Mouse (Mus musculus) ZHBTc4 (cell line): Measurements from ENCODE around the gene Ank3.
A peak's percentile ranks its signal among the peaks of the same experiment; 100 is the strongest.

Experiments used
- DNase-seq: peaks from one replicate; pipeline ENCODE4 v3.0.0-alpha.2; 2011; ENCODE audit warnings: low read depth, low spot score

The Ank3 gene

GRCm38 (mm10) chr10:69895606-69896005 lies 497.0 kb downstream of the Ank3 start:
- DNase-seq, result no peak

- no peak for DNase-seq
Measured at GRCm38 (mm10) chr10:69897927-69898326, 499.4 kb downstream of the Ank3 start.

- DNase-seq, result no peak
Measured at GRCm38 (mm10) chr10:69898821-69899220, 500.2 kb downstream of the Ank3 start.

- DNase-seq, result no peak
Measured at GRCm38 (mm10) chr10:69899788-69900187, 501.2 kb downstream of the Ank3 start.

- no peak for DNase-seq
Measured at GRCm38 (mm10) chr10:69902024-69902423, 503.5 kb downstream of the Ank3 start.

GRCm38 (mm10) chr10:69904321-69904720 lies 505.7 kb downstream of the Ank3 start:
- DNase-seq, result no peak

- DNase-seq, result peak; percentile 94
Measured at GRCm38 (mm10) chr10:69907795-69908764, 509.5 kb downstream of the Ank3 start.

GRCm38 (mm10) chr10:69909856-69910255 lies 511.3 kb downstream of the Ank3 start:
- no peak for DNase-seq

- peak; percentile 76 for DNase-seq
Measured at GRCm38 (mm10) chr10:69910304-69910703, 511.7 kb downstream of the Ank3 start.

GRCm38 (mm10) chr10:69910726-69911125 lies 512.2 kb downstream of the Ank3 start:
- peak; percentile 37 for DNase-seq

- DNase-seq, result no peak
Measured at GRCm38 (mm10) chr10:69915566-69915965, 517.0 kb downstream of the Ank3 start.

GRCm38 (mm10) chr10:69916205-69916604 lies 517.6 kb downstream of the Ank3 start:
- no peak for DNase-seq

GRCm38 (mm10) chr10:69916689-69917435 lies 518.3 kb downstream of the Ank3 start:
- DNase-seq, result no peak

GRCm38 (mm10) chr10:69917711-69918110 lies 519.1 kb downstream of the Ank3 start:
- no peak for DNase-seq

GRCm38 (mm10) chr10:69918461-69919151 lies 520.0 kb downstream of the Ank3 start:
- no peak for DNase-seq

- no peak for DNase-seq
Measured at GRCm38 (mm10) chr10:69919152-69919492, 520.5 kb downstream of the Ank3 start.

GRCm38 (mm10) chr10:69919746-69920145 lies 521.2 kb downstream of the Ank3 start:
- no peak for DNase-seq

- DNase-seq, result no peak
Measured at GRCm38 (mm10) chr10:69922076-69922475, 523.5 kb downstream of the Ank3 start.

GRCm38 (mm10) chr10:69923801-69924200 lies 525.2 kb downstream of the Ank3 start:
- DNase-seq, result peak; percentile 41

- DNase-seq, result peak; percentile 76
Measured at GRCm38 (mm10) chr10:69924321-69924720, 525.7 kb downstream of the Ank3 start.

GRCm38 (mm10) chr10:69924845-69925244 lies 526.3 kb downstream of the Ank3 start:
- no peak for DNase-seq
